ENCODE assay signal across 9 mouse cellular contexts in genomic region chr16:35061017-35061416, GRCm38 (mm10). TPM values are rescaled to one million over a fixed set of nuclear protein-coding genes. Genes with fewer than 3 reads are reported as not detected.
A peak's percentile ranks its signal among the peaks of the same experiment; 100 is the strongest.
DNase-seq lines count a peak whose midpoint lies in the region; ATAC-seq lines count a peak whose summit lies in the region.
"Had no signal": no experiment of that assay in that cellular context is flagged by ENCODE, and none has a peak within 500 bp of the region (broad histone marks: within the 10 kb centered on the region; RNA-seq: fewer than 3 reads in every experiment).

No protein-coding gene starts in this region.

- WGBS in heart, embryonic 12.5 days: 56% methylated on average over 2 of the region's 2 CpGs
- 55% methylated on average over 2 of the region's 2 CpGs for WGBS in midbrain, embryonic 11.5 days
- WGBS in midbrain, embryonic 10.5 days: 50% methylated on average over 2 of the region's 2 CpGs
- 66% methylated on average over 2 of the region's 2 CpGs for WGBS in kidney, embryonic 14.5 days

- peak; percentile 47 for DNase-seq in heart, postnatal 4 days
- peak; percentile 82 for DNase-seq in midbrain, embryonic 11.5 days (ENCODE audit: low spot score, missing footprints)
- DNase-seq in midbrain, embryonic 10.5 days (ENCODE audit: low spot score): no peak
- DNase-seq in embryo, embryonic 10 days (ENCODE audit: low spot score): peak; percentile 48
- peak; percentile 7 for DNase-seq in lung, postnatal 25 days (ENCODE audit: low spot score)
- DNase-seq in urinary bladder, postnatal 36 days (ENCODE audit: low spot score in 2 of 2): no peak

- no peak overlapping the region for H3K4me2 ChIP-seq in heart, embryonic 12.5 days
- H3K4me2 ChIP-seq in midbrain, embryonic 11.5 days: no peak overlapping the region
- H3K4me2 ChIP-seq in kidney, embryonic 14.5 days (replicated peaks; ENCODE audit: low read depth, low read length): no peak overlapping the region
- H3K4me2 ChIP-seq: embryonic facial prominence, embryonic 12.5 days had no signal

- no peaks in the 10 kb centered on the region for H3K27me3 ChIP-seq in heart, embryonic 12.5 days (replicated peaks)
- no peaks in the 10 kb centered on the region for H3K27me3 ChIP-seq in midbrain, embryonic 11.5 days (ENCODE audit: control insufficient read depth, insufficient read depth, low read length)
- no peaks in the 10 kb centered on the region for H3K27me3 ChIP-seq in midbrain, embryonic 10.5 days (ENCODE audit: low read depth, poor library complexity, severe bottlenecking)
- H3K27me3 ChIP-seq in kidney, embryonic 14.5 days (ENCODE audit: control insufficient read depth, insufficient read depth, low read length): no peaks in the 10 kb centered on the region
- H3K27me3 ChIP-seq: embryonic facial prominence, embryonic 12.5 days had no signal

- no peaks in the 10 kb centered on the region for H3K9me3 ChIP-seq in heart, embryonic 12.5 days (replicated peaks)
- no peaks in the 10 kb centered on the region for H3K9me3 ChIP-seq in midbrain, embryonic 11.5 days (ENCODE audit: control insufficient read depth, low read length)
- H3K9me3 ChIP-seq in midbrain, embryonic 10.5 days (replicated peaks): no peaks in the 10 kb centered on the region
- no peaks in the 10 kb centered on the region for H3K9me3 ChIP-seq in kidney, embryonic 14.5 days (ENCODE audit: control insufficient read depth, low read length)
- H3K9me3 ChIP-seq: embryonic facial prominence, embryonic 12.5 days had no signal

- H3K4me1 ChIP-seq in heart, embryonic 12.5 days (replicated peaks): no peaks in the 10 kb centered on the region
- H3K4me1 ChIP-seq in midbrain, embryonic 11.5 days (ENCODE audit: control insufficient read depth, insufficient read depth, low read length): no peaks in the 10 kb centered on the region
- H3K4me1 ChIP-seq in midbrain, embryonic 10.5 days: no peaks in the 10 kb centered on the region
- no peaks in the 10 kb centered on the region for H3K4me1 ChIP-seq in kidney, embryonic 14.5 days (ENCODE audit: control insufficient read depth, insufficient read depth, low read length)
- H3K4me1 ChIP-seq: embryonic facial prominence, embryonic 12.5 days had no signal

- H3K9ac ChIP-seq in heart, embryonic 12.5 days: no peak overlapping the region
- H3K9ac ChIP-seq in midbrain, embryonic 11.5 days (ENCODE audit: low read length): no peak overlapping the region
- no peak overlapping the region for H3K9ac ChIP-seq in kidney, embryonic 14.5 days (ENCODE audit: low read depth, low read length)
- H3K9ac ChIP-seq: embryonic facial prominence, embryonic 12.5 days had no signal

- no peak overlapping the region for H3K27ac ChIP-seq in heart, embryonic 12.5 days (ENCODE audit: poor library complexity, severe bottlenecking)
- H3K27ac ChIP-seq in midbrain, embryonic 11.5 days (ENCODE audit: low read depth, low read length): no peak overlapping the region
- no peak overlapping the region for H3K27ac ChIP-seq in midbrain, embryonic 10.5 days (replicated peaks)
- no peak overlapping the region for H3K27ac ChIP-seq in kidney, embryonic 14.5 days (ENCODE audit: low read depth, low read length)
- H3K27ac ChIP-seq: embryonic facial prominence, embryonic 12.5 days had no signal

- 0 out of 2 replicates have a peak, but pooled peaks cover 9% of the 10 kb centered on the region for H3K36me3 ChIP-seq in heart, embryonic 12.5 days
- no peaks in the 10 kb centered on the region for H3K36me3 ChIP-seq in midbrain, embryonic 11.5 days (ENCODE audit: control insufficient read depth, insufficient read depth, low read length)
- H3K36me3 ChIP-seq in midbrain, embryonic 10.5 days: peaks cover 14% of the 10 kb centered on the region
- no peaks in the 10 kb centered on the region; the same call in 1 of the 2 replicates for H3K36me3 ChIP-seq in kidney, embryonic 14.5 days (ENCODE audit: control insufficient read depth, insufficient read depth, low read length)
- H3K36me3 ChIP-seq: embryonic facial prominence, embryonic 12.5 days had no signal

- ATAC-seq in heart, embryonic 12.5 days (ENCODE audit: insufficient number of reproducible peaks, low FRiP score): no peak
- no peak for ATAC-seq in midbrain, embryonic 11.5 days (ENCODE audit: low FRiP score)
- ATAC-seq in kidney, embryonic 14.5 days (ENCODE audit: low FRiP score, low TSS enrichment): no peak

- H3K4me3 ChIP-seq in heart, embryonic 12.5 days: no peak overlapping the region
- H3K4me3 ChIP-seq in midbrain, embryonic 11.5 days (ENCODE audit: low read depth, low read length): no peak overlapping the region
- no peak overlapping the region for H3K4me3 ChIP-seq in midbrain, embryonic 10.5 days
- H3K4me3 ChIP-seq in kidney, embryonic 14.5 days (ENCODE audit: low read length): no peak overlapping the region
- H3K4me3 ChIP-seq: embryonic facial prominence, embryonic 12.5 days had no signal

RNA-seq across cellular contexts. Expression of gene Hacd2, which starts 38.8 kb away (rescaled TPM):
- total RNA-seq in heart, postnatal 4 days (2021): 10 to 100 TPM; 10.7 to 13.7 TPM
- polyA plus RNA-seq in heart, embryonic 12.5 days (2016; fragmentation: Nextera tagmentation; extraction: Ambion mirVana): 54.6 and 60.0 TPM in 2 replicates
- 27.2 and 28.6 TPM in 2 replicates for polyA plus RNA-seq in midbrain, embryonic 11.5 days (2014; fragmentation: Nextera tagmentation; extraction: Ambion mirVana)
- 70.4 and 79.0 TPM in 2 replicates for polyA plus RNA-seq in midbrain, embryonic 10.5 days (2016; fragmentation: Nextera tagmentation; extraction: Ambion mirVana)
- 51.4 and 73.9 TPM in 2 replicates for polyA plus RNA-seq in kidney, embryonic 14.5 days (2014; fragmentation: Nextera tagmentation; extraction: Ambion mirVana)

Comparison
In these comparisons a context has a peak if more than half of its experiments do, and no peak if none do; other contexts are left out.
1. DNase-seq: peak in heart, postnatal 4 days (single experiment), midbrain, embryonic 11.5 days (single experiment), embryo, embryonic 10 days (single experiment) and lung, postnatal 25 days (single experiment); none in midbrain, embryonic 10.5 days (single experiment) and urinary bladder, postnatal 36 days (0 of 2).